Mouse (Mus musculus): ENCODE measurements around the gene Brd9.
"Not testable (repeated sequence)": the region's sequence is repeated elsewhere in the genome, so short reads cannot be mapped to it uniquely, and the experiment has no call there.

Brd9 gene

GRCm38 (mm10) chr13:73990761-73991160 lies 53.1 kb downstream of the Brd9 start:
- DNase-seq (ENCODE audit: low spot score in 2 of 2) = no peak

- no peak for DNase-seq (ENCODE audit: low spot score in 2 of 2)
Measured at GRCm38 (mm10) chr13:73991267-73991666, 53.7 kb downstream of the Brd9 start.

GRCm38 (mm10) chr13:73996456-73996855 lies 58.8 kb downstream of the Brd9 start:
- no peak for DNase-seq (ENCODE audit: low spot score in 2 of 2)

- no peak for DNase-seq (ENCODE audit: low spot score in 2 of 2)
Measured at GRCm38 (mm10) chr13:74000519-74000918, 62.9 kb downstream of the Brd9 start.

GRCm38 (mm10) chr13:74000961-74001360 lies 63.4 kb downstream of the Brd9 start:
- DNase-seq (ENCODE audit: low spot score in 2 of 2) = no peak

GRCm38 (mm10) chr13:74001492-74001891 lies 63.9 kb downstream of the Brd9 start:
- no peak for DNase-seq (ENCODE audit: low spot score in 2 of 2)

GRCm38 (mm10) chr13:74006881-74007280 lies 69.3 kb downstream of the Brd9 start:
- DNase-seq (ENCODE audit: low spot score in 2 of 2) = not testable (repeated sequence)

- not testable (repeated sequence) for DNase-seq (ENCODE audit: low spot score in 2 of 2)
Measured at GRCm38 (mm10) chr13:74008216-74008615, 70.6 kb downstream of the Brd9 start.

GRCm38 (mm10) chr13:74008948-74009718 lies 71.5 kb downstream of the Brd9 start, which contains the start of gene Tppp:
Gene Tppp (plus strand): TSS chr13:74009407.
- peak; percentile 90 to 94 for DNase-seq (ENCODE audit: low spot score in 2 of 2)

- DNase-seq (ENCODE audit: low spot score in 2 of 2) = peak; percentile 54 to 68
Measured at GRCm38 (mm10) chr13:74009791-74010614, 72.4 kb downstream of the Brd9 start.
